Mouse (Mus musculus): Measurements from ENCODE around the gene Gm20489.

The Gm20489 gene

DNA sequence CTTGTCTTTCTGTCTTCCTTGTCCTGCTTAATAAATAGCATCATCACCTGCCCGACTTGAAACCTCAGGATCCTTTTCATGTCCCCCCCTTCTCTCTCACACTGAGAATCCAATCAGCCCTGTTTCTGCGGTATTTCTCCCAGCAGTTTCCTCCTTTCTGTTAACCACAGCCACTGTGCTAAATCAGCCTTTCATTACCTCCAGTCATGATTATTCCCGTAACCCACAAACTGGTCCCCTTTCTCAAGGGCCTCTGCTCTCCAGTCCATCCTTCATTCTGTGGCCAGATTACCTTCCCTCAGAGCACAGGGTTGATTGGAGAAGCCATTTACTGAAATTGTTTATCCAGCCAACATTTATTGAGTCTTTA lies at the start of gene Gm20489:
TSS of gene Gm20489 (minus strand) at position 269 of the 370 bp plus-strand sequence.
- no peak for ATAC-seq (ENCODE audit: low TSS enrichment)

DNA sequence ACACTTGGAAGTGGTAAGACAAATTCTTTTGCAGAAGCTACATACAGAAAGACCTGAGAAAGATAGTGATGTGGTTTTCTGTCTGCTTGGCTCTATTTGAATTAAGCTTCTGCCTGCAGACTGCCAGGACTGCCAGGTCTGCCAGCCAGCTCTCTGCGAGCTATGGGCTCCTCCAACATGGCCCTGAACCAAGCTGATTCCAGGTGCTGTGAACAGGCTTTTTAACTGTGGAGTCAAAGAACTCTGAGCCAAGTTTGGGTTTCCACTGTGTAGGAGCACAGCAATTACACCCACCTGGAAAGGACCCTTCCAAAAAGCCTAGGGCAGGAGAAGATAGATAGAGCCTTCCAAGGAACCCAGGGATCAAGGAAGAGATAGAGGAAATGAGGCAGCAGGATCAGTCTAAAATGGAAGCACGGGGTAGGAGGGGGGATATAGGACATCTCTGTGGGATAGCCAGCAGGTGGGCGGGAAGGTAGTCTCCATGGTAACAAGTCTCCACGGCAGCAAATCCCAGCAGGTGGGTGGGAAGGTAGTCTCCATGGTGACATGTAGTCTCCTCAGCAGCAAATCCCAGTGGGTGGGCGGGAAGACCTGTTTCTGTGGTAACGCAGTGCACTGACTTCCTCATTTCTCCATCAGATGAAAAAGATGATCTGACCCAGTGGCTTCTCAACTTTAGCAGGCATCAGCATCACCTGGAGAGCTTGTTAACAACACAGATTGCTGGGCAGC lies 45.0 kb upstream of the Gm20489 start:
- peak; percentile 79 for ATAC-seq (ENCODE audit: low TSS enrichment)

DNA sequence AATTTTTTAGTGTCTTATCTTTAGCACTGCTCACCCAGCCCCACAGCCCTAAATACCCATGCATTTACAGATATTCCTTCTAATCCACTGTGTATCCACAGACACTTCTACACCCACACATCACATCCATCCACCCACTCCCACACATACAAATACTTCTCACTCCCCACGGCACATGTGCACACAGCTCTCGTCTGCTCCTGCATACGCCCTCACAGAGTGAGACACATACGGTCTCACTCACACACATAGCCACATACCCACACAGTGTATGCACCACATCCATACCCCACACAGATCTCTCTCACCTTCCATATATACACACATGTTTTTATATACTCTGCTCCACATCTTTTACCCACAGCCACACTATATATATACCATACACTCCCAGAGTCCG lies 40.5 kb upstream of the Gm20489 start:
- peak; percentile 52 for ATAC-seq (ENCODE audit: low TSS enrichment)

DNA sequence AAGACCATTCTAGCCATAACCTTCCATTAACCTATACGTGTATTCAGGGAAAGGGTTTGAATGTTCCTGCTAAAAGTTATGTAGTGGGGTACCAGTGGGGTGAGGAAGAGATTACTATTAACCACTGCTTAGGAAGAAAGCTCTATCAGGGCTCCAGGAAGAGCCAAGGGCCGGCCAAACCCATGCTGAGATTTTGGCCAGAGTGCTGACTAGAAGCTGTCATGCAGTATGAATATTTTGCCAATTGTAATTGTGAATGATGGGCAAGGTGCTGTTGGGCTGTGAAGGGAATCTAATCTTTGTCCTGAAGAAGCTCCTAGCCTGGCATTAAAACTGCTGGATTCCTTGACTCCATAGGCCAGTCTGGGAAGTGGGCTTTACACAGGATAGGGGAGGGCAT lies 35.8 kb upstream of the Gm20489 start:
- ATAC-seq (ENCODE audit: low TSS enrichment): no peak

GRCm38 (mm10) chrX:101301654-101302053 lies 32.8 kb upstream of the Gm20489 start:
- ATAC-seq (ENCODE audit: low TSS enrichment): peak; percentile 36; the same call in 1 of the 2 replicates

DNA sequence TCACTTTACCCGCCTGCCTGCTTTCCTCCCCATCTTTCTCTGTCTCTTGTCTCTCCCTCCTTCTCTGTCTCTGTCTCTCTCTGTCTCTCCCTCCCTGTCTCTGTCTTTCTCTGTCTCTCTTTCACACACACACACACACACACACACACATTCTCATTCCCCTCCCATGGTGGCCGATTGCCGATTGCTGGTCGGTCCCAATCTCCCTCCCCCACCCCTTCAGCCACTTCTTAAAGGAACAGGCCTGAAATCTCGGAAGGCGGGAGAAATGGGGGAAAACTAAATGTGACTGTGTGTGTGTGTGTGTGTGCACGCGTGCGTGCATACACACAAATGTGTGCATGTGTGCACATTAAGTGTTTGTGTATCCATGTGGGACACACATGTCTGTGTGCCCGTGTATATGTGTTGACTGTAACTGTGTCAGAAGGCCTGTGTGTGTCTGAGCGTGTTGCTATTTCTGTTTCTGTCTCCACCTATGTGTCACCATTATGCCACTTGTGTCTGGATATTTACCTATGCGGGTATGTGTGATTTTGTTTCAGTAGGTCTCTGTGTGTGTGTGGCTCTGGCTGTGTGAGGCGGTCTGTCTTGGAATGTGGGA lies 31.7 kb upstream of the Gm20489 start:
- 0 out of 2 replicates have a peak, but pooled peaks have one; percentile 12 for ATAC-seq (ENCODE audit: low TSS enrichment)

DNA sequence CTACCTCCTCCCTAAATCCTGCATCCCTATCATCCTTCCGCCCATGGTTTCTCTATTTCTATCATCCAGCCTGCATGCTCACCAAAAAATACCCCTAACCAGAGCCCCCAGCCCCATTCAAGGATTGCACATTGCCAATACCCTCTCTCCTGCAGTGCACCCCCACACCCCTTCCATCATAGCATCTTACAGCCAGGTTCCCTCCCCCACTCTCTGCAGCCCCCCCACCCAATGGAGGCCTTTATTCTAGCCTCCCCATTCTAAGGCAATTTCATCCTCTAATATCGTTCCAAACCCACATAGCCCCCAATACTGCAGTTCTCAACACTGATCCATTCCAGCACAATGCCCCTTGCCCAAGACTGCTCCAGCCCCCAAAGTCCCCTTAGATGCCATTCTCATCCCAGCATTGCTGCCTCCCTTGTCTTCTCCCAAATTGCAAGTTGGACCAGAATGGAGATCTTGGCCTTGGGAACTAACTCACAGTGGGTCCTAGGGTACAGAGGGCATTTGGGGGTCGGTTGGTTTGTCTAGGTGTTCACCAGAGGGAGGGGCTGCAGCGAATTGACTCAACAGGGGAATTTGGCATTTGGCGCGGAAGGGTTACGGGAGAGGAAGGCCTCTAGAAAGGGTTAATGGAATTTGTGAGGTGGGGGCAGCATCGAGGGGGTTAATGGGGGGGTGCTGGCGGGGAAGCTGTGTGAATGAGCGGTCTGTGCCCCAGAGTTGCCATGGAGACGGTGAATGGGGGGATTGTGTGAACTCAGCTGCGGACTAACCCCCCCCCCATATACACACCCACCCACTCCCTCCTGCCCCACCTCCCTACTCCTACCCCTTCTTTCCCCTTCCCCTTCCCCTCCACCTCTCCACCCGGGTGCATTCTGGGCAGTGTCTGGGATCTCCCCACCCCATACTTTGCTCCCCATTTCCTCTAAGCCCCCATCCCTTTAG lies 30.9 kb upstream of the Gm20489 start:
- ATAC-seq (ENCODE audit: low TSS enrichment): no peak

- ATAC-seq (ENCODE audit: low TSS enrichment): peak; percentile 24; the same call in 1 of the 2 replicates
Measured at GRCm38 (mm10) chrX:101299055-101299454, 30.2 kb upstream of the Gm20489 start, which contains the start of gene Nlgn3. TSS of gene Nlgn3 (plus strand) at chrX:101299168.

DNA sequence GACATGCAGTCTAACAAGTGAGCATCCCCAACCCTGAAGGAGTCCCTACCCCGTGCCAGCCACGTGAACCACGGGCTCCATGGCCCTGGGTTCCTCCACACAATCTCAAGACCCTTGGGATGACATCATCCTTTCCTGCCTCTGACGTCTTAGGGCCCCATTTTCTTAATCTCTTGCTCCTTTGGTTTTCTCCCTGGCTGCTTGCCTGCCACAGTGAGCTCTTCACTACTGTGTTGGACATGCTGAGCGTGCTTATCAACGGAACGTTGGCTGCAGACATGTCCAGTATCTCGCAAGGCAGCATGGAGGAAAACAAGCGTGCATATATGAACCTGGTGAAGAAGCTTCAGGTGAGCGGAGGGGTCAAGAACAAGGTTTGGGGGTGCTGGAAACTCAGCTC lies 21.3 kb upstream of the Gm20489 start:
- ATAC-seq (ENCODE audit: low TSS enrichment): no peak

DNA sequence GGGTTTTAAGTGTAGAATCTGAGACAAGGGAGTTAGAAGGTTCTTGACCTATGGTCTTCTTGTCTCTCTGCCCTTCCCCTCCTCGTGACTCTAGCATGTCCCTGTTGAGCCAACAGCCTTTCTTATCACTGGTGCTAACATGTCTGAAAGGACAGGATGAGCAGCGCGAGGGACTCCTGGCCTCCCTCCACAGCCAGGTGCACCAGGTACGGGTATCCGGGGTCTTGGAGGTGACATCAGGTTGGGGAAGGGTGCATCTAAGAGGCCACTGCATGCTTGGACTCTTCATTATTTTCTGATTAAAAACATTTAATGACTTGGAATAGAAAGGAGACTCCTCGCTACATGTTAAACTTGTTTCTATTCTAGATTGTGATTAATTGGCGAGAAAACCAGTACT lies 20.2 kb upstream of the Gm20489 start:
- ATAC-seq (ENCODE audit: low TSS enrichment): no peak

GRCm38 (mm10) chrX:101288432-101288831 lies 19.6 kb upstream of the Gm20489 start:
- no peak for ATAC-seq (ENCODE audit: low TSS enrichment)

GRCm38 (mm10) chrX:101287543-101287942 lies 18.7 kb upstream of the Gm20489 start:
- no peak for ATAC-seq (ENCODE audit: low TSS enrichment)

- ATAC-seq (ENCODE audit: low TSS enrichment): no peak
Measured at GRCm38 (mm10) chrX:101285953-101286670, 17.3 kb upstream of the Gm20489 start.

DNA sequence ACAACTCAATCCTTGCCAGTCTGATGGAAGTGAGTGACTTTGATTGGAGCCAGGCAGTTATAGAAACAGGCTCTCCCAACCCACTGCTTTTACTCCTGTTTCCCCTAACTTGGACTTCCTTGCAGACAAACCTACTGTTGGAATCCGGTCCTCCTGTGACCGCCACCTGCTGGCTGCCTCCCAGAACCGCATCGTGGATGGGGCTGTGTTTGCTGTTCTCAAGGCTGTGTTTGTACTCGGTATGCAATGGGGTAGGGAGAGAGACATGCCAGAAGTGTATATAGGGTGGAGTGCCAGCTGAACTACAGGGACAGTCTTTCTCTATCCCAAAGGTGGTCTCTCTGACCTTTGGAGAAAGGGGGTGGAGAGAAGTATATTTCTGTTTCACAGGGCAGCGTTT lies 16.7 kb upstream of the Gm20489 start:
- peak; percentile 76 for ATAC-seq (ENCODE audit: low TSS enrichment)

- no peak for ATAC-seq (ENCODE audit: low TSS enrichment)
Measured at GRCm38 (mm10) chrX:101282813-101283212, 14.0 kb upstream of the Gm20489 start.

GRCm38 (mm10) chrX:101273875-101274738 lies 5.3 kb upstream of the Gm20489 start, which contains the start of gene Med12:
TSS of gene Med12 (plus strand) at chrX:101274030.
- ATAC-seq (ENCODE audit: low TSS enrichment): peak; percentile 98

DNA sequence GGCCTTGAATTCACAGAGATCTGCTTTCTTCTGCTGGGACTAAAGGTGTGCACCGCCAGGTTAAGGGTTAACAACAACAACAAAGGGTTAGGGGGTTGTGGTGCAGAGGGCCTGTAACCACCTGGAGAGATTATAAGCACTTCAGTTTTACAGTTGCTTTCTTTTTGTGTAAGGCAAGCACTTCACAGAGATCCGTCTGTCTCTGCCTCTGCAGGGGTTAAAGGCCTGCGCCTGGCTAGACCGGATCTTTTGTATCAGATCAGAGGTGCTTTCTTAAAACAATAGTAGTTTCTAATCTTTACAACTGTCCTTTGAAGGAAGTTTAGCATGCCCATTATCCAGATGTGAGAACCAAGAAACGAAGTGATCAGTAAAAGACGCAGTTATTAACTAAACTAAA lies 4.6 kb upstream of the Gm20489 start:
- ATAC-seq (ENCODE audit: low TSS enrichment): no peak

GRCm38 (mm10) chrX:101268025-101268754 lies 633 bp downstream of the Gm20489 start, which contains the start of gene Il2rg:
TSS of gene Il2rg (minus strand) at chrX:101268255.
- no peak for ATAC-seq (ENCODE audit: low TSS enrichment)

DNA sequence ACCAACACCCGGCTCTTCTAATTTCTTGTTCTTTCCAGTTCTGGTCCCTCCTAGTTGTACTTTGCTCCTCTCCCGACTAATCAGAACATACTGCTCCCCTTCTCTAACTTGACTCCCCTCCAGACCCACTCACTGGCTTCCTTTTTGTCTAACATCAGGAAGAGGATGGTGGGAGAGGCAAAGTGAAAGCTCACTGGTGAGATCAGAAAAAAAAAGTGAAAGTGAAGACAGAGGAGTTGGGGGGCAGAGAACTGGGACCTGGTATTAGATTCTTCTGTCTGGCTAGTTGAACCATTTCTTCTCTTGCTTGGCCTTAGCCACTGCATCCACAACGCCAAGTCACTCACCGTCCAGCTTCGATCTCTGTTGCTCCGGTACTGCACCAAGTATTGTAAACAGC lies 2.2 kb downstream of the Gm20489 start:
- no peak for ATAC-seq (ENCODE audit: low TSS enrichment)

DNA sequence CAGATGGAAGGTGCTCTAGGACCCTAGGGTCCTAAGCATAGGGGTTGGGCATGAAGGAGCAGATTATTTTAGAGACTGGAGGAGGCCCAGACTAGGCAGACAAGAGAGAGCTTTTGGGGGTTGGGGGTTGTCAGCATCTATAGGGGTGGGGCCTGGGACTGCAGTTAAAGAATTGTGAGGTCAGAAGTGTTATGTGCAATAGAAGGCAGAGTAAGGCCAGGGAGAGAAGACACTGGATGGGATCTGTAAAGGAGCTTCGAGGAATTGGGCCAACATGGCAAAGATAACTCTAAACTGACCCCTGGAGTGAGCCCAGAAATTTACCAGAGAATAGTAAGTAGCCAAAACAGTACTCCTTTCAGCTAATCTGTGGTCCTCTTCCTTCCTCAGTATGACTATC lies 4.9 kb downstream of the Gm20489 start, which contains the start of gene Gm614:
TSS of gene Gm614 (minus strand) at position 101 of the 400 bp plus-strand sequence.
- ATAC-seq (ENCODE audit: low TSS enrichment): no peak

Measured in frontal cortex, adult (tissue).